Mouse (Mus musculus) intestine, embryonic 14.5 days (tissue): ENCODE measurements around the gene Thsd7a. TPM values are rescaled to one million over a fixed set of nuclear protein-coding genes. Genes with fewer than 3 reads are reported as not detected.

Experiments used
- ATAC-seq: fragments of 200-750 bp; cut with Nextera tagmentation; replicated peaks from 2 replicates; pipeline ENCODE4 v1.8.0; 2017; ENCODE audit warnings: low read depth, moderate number of reproducible peaks, moderate TSS enrichment, moderate library complexity; ENCODE audit not compliant: low FRiP score, low TSS enrichment
- DNase-seq: peaks from one replicate; pipeline ENCODE4 v3.0.0-alpha.2; 2018; ENCODE audit warnings: low spot score
- H3K27ac ChIP-seq: fragments of 300-500 bp; sonication (generic); 2 replicates; pipeline ENCODE4 v1.5.1; 2014; ENCODE audit warnings: low read depth, mild to moderate bottlenecking, control low read depth
- H3K27me3 ChIP-seq: fragments of 300-500 bp; sonication (generic); replicated peaks from 2 replicates; pipeline ENCODE4 v1.6.1; 2014; ENCODE audit warnings: low read length, control low read depth; ENCODE audit not compliant: control insufficient read depth, insufficient read depth
- H3K36me3 ChIP-seq: fragments of 300-500 bp; sonication (generic); 2 replicates; pipeline ENCODE4 v1.6.1; 2014; ENCODE audit warnings: low read length, control low read depth; ENCODE audit not compliant: control insufficient read depth, insufficient read depth
- H3K4me1 ChIP-seq: fragments of 300-500 bp; sonication (generic); replicated peaks from 2 replicates; pipeline ENCODE4 v1.6.1; 2014; ENCODE audit warnings: low read length, control low read depth, mixed read lengths; ENCODE audit not compliant: control insufficient read depth, insufficient read depth
- H3K4me2 ChIP-seq: fragments of 300-500 bp; sonication (generic); 2 replicates; pipeline ENCODE4 v1.6.1; 2014; ENCODE audit warnings: low read length
- H3K4me3 ChIP-seq: fragments of 300-500 bp; sonication (generic); 2 replicates; pipeline ENCODE4 v1.5.1; 2014; ENCODE audit warnings: low read depth, low read length, control low read depth, mixed read lengths
- H3K9ac ChIP-seq: fragments of 300-500 bp; sonication (generic); 2 replicates; pipeline ENCODE4 v1.6.1; 2014; ENCODE audit warnings: mild to moderate bottlenecking, low read length
- H3K9me3 ChIP-seq: fragments of 300-500 bp; sonication (generic); 2 replicates; pipeline ENCODE4 v1.6.1; 2016; ENCODE audit warnings: low read length, control low read depth; ENCODE audit not compliant: control insufficient read depth
- WGBS: fragments of 180-500 bp; shearing (Covaris S2); extraction: QIAGEN DNeasy Blood & Tissue Kit; methylation state at CpG from one replicate; pipeline ENCODE4 v1.1.7; 2014; 5-methylcytosine and 5-hydroxymethylcytosine counted together
- polyA plus RNA-seq: library from polyadenylated mRNA; unstranded; fragments of >200 nt; fragmentation: Nextera tagmentation; extraction: Ambion mirVana; gene quantifications from 2 replicates; pipeline ENCODE4 v1.2.1, GENCODE M21; 2014

The Thsd7a gene
- 4.9 and 6.0 TPM in 2 replicates for polyA plus RNA-seq

DNA sequence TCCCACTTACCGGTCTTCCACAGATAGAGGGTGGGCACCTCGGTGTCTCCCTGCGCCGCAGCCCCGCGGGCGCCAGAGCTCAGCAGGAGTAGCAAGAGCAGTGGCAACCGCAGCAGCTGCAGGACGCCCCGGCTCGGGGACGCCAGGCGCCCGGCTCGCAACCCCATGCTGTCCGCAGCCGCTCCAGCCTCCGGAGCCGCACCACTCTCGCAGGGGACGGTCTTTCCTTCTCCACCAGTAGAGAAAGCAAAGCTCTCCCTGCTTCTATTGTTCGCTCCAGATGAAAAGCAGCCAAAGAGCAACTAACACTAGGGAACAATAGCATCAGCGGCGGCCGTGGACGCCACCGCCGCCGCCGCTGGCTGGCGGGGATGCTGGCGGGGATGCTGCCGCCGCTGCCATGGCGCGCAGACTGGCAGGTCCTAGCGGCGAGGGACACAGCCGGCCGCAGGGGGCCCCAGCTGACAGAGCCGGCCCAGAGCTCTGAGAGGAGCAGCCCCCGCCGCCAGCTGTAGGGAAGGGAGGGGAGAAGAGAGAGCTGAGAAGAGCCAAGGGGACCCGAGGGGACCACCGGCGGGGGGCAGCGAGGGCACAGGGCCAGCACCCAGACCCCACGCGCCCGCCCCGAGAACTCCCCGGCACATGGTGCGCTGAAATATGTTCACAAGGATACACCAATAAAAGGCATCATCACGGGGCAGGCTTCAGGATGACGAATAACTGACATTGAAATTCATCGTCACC lies at the start of gene Thsd7a:
Gene Thsd7a (minus strand): TSS at position 624 of the 744 bp plus-strand sequence.
- no peaks in the 10 kb centered on the region for H3K36me3 ChIP-seq
- H3K4me3 ChIP-seq: peak within 1 kb of the TSS; percentile 79
- H3K4me2 ChIP-seq: peak within 1 kb of the TSS; percentile 95
- peak within 1 kb of the TSS; percentile 54 for H3K9ac ChIP-seq
- H3K27me3 ChIP-seq: 0 out of 2 replicates have a peak, but pooled peaks cover 4% of the 10 kb centered on the region
- ATAC-seq (peak; percentile 79), DNase-seq (peak; percentile 90)
- WGBS: under 1% methylated on average over 54 of the region's 56 CpGs
- H3K27ac ChIP-seq: peak within 1 kb of the TSS; percentile 62
- H3K4me1 ChIP-seq: no peaks in the 10 kb centered on the region; the same call in 1 of the 2 replicates
- H3K9me3 ChIP-seq: no peaks in the 10 kb centered on the region

DNA sequence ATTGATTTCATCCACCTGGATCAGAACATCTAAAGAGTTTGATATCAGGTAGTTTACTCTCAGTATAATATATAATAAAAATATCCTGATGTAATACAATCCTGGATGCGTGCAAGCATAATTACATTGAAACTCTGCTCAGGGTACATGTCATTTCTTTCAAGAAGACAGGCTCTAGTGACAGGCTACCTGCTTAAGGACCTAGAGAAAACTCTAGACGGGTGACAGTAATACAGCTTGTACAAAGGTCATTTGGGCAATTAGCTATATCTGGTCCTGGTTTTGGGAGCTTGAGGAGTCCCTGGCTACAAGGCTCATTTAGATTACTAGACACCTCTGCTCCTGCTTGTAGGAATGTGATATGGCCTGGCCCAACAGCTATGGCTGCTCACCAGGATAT lies 37.9 kb upstream of the Thsd7a start:
- DNase-seq (no peak), ATAC-seq (no peak)
- Histone ChIP-seq H3K4me1 (no peaks in the 10 kb centered on the region), H3K4me2 (no peak overlapping the region), H3K27me3 (no peaks in the 10 kb centered on the region), H3K9ac (no peak overlapping the region), H3K36me3 (no peaks in the 10 kb centered on the region), H3K4me3 (no peak overlapping the region), H3K9me3 (no peaks in the 10 kb centered on the region), H3K27ac (no peak overlapping the region)
- WGBS: 62% methylated on average over 2 of the region's 2 CpGs

DNA sequence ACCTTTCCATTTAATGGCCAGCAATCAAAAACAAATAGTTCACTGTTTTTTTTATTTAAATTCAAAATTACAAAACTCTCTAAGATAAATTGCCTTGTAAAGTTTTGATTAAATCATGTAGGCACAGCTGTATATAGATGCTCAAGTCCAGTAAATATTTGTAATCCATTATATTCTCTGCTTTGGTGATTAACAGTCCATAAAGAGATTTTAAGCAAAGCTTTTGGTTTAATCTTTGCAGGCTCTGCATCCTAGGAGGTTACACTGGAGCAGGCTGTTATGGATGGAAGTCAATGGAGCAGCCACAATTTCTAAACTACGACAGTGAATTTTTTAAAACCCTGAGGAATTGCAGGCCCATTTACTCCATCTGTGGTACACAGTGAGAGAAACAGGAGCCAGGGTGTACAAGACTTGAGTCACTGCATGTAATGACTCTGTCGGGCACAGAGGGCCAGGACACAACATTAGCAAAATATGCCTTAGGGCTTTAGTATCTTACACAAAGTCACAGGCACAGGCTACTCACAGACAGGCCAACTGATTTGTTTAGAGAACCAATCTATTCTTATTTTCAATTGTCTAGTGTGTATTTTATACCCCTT lies 37.3 kb upstream of the Thsd7a start:
- no peaks in the 10 kb centered on the region for H3K9me3 ChIP-seq
- no peak overlapping the region for H3K27ac ChIP-seq
- no peaks in the 10 kb centered on the region for H3K27me3 ChIP-seq
- H3K9ac ChIP-seq: no peak overlapping the region
- DNase-seq (no peak), ATAC-seq (no peak)
- H3K4me2 ChIP-seq: no peak overlapping the region
- 59% methylated on average over 2 of the region's 2 CpGs for WGBS
- no peak overlapping the region for H3K4me3 ChIP-seq
- H3K36me3 ChIP-seq: no peaks in the 10 kb centered on the region
- H3K4me1 ChIP-seq: no peaks in the 10 kb centered on the region

DNA sequence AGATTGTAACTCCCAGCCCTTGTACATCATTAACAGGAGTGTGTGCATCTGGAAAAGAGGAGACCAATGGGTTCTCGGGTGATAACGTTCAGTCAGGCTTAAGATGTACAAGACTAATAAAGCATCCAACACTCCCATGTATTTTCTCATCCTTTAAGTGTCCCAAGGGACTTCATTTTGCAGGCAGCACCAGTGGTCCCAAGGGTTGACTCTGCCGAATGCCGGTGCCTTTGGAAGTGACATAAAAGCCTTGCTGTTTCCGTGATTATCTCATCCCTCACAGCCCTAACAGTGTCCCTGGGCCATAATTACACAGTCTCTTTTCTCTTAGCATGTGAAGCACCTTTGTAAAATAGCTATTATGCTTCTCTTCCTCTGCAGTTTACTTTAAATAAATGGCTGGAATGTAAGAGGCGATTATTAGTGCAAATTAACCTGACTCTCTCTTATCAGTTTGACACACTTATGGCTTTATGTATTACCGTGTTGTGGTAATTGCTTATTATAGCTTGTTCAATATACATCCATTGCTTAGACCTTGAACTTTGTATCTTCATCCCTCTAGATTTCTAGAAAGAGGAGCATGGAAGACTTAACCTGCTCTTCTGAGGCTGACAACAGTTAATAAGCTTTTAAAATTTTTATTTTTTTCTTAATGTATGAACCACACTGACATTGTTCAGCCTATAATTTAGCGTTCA lies 35.9 kb upstream of the Thsd7a start:
- Histone ChIP-seq H3K27ac (no peak overlapping the region), H3K9me3 (no peaks in the 10 kb centered on the region), H3K4me1 (no peaks in the 10 kb centered on the region), H3K4me2 (no peak overlapping the region), H3K36me3 (no peaks in the 10 kb centered on the region), H3K9ac (no peak overlapping the region), H3K4me3 (no peak overlapping the region), H3K27me3 (no peaks in the 10 kb centered on the region)
- DNase-seq (no peak), ATAC-seq (no peak)
- WGBS: 77% methylated on average over 8 of the region's 8 CpGs

DNA sequence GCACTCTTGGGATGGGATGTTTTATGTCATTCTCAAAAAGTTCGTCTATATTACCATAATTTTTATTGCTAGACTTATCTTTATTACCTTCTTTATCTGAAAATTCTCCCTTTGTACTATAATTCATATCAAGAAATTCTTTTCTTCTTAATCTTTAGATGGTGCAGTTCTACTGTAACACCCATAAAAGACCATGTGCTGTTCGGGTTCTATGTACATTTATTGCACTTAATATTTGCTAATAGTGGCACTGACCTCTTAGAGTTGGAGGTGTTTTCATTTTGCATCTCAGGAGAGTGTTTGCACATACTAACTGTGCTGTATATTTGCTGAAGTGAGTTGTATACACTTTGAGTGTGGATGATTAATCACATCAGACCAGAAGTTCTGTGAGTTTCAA lies 23.6 kb upstream of the Thsd7a start:
- WGBS: 53% methylated on average over 2 of the region's 2 CpGs
- Histone ChIP-seq H3K4me2 (no peak overlapping the region), H3K27ac (no peak overlapping the region), H3K27me3 (no peaks in the 10 kb centered on the region), H3K9me3 (no peaks in the 10 kb centered on the region), H3K4me3 (no peak overlapping the region), H3K4me1 (no peaks in the 10 kb centered on the region), H3K36me3 (no peaks in the 10 kb centered on the region), H3K9ac (no peak overlapping the region)
- no peak for DNase-seq
- ATAC-seq: 0 out of 2 replicates have a peak, but pooled peaks have one; percentile 19

DNA sequence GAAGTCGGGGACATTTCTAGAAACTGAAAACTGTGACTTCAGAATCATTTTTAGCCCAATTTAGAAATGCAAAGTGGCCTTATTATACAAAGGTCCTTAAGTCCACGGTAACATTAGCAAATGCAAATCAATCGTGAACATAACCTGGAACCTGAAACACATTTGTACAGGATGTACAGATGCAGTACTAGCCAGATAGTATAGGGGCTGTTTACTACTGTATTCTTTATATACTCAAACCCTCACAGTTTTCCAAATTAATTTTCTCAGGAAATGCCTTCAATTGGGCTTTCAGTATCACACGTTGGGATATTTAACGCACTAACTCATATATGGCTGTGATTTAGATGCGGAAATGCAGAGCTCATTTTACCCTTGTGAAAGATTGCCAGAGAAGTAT lies 16.0 kb upstream of the Thsd7a start:
- 84% methylated on average over 6 of the region's 6 CpGs for WGBS

DNA sequence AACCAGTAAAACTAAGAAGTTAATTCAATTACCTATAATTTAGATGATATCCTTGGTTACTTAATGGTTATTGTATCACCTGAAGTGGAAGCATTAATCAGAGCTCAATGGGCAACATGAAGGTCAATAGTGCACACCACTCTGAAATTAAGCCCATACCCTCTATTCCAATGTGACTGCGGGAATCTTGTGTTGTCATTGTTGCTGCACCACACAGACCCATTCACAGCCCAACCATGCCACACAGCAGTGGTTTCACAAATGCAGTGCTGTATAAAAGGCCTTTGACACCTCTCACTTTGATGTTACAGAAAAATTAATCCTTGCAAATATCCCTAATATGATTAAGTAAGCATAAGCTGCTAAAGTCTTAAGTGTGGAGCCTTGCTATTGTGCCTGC lies 15.4 kb upstream of the Thsd7a start:
- 96% methylated on average over 1 of the region's 1 CpGs for WGBS
- Histone ChIP-seq H3K4me1 (no peaks in the 10 kb centered on the region), H3K36me3 (no peaks in the 10 kb centered on the region), H3K9ac (no peak overlapping the region), H3K4me3 (no peak overlapping the region), H3K27me3 (no peaks in the 10 kb centered on the region), H3K27ac (no peak overlapping the region), H3K4me2 (no peak overlapping the region), H3K9me3 (no peaks in the 10 kb centered on the region)
- DNase-seq: no peak
- no peak for ATAC-seq

More for the DNA sequence above, 16.0 kb upstream of the Thsd7a start:
- Histone ChIP-seq H3K27me3 (no peaks in the 10 kb centered on the region), H3K27ac (no peak overlapping the region), H3K36me3 (no peaks in the 10 kb centered on the region), H3K4me2 (no peak overlapping the region), H3K9me3 (no peaks in the 10 kb centered on the region), H3K4me1 (no peaks in the 10 kb centered on the region), H3K4me3 (no peak overlapping the region), H3K9ac (no peak overlapping the region)
- ATAC-seq: no peak
- no peak for DNase-seq

DNA sequence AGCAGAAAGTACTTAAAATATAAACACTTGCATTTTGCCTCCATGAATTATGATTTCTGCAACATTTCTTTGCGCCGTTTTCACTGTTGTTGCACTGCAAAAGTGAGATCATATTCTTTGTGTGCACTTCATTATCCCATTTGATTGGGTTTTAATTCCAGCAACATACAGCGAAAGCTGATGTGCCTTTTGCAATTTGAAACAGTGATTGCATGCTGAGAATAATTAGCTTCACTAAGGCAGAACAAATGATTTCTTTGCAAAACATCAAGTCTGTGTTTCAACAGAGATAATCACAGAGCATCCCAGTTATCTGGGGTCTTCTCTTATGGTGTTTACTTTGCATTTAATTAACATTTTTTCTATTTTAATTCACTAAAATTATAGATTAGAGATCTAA lies 14.6 kb upstream of the Thsd7a start:
- Histone ChIP-seq H3K9ac (no peak overlapping the region), H3K27me3 (no peaks in the 10 kb centered on the region), H3K4me1 (no peaks in the 10 kb centered on the region), H3K9me3 (no peaks in the 10 kb centered on the region), H3K27ac (no peak overlapping the region), H3K4me3 (no peak overlapping the region), H3K4me2 (no peak overlapping the region), H3K36me3 (no peaks in the 10 kb centered on the region)
- DNase-seq: no peak
- no peak for ATAC-seq
- WGBS: 80% methylated on average over 3 of the region's 3 CpGs
